Mouse (Mus musculus): ENCODE data around the gene Slc5a1. TPM values are rescaled to one million over a fixed set of nuclear protein-coding genes. Genes with fewer than 3 reads are reported as not detected.
A peak's percentile ranks its signal among the peaks of the same experiment; 100 is the strongest.

Gene Slc5a1
- polyA plus RNA-seq, 1 experiment from 2014 or later = 93.5 TPM

DNA sequence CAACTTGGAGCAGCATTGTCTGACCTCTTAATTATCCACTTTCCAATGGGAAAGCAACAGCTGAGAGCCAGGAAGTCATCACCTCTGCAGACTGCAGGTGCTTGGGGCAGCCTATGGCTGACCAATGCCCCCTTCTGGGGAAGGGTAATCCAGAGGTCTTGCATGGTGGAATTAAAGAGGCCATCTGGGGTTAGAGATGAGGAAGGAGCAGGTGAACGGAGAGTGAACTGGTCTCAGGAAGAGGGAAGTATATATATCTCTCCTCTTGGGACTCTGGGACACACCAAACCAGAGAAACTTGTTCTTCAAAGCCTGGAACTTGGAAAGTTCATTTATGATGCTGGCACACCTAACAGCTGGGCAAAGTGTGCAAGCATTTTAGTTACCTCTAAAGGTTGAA lies 857 bp downstream of the Slc5a1 start:
- H3K27ac ChIP-seq (ENCODE audit: low read length) = peak overlapping the region; percentile 90
- H3K4me3 ChIP-seq (ENCODE audit: low read length) = peak overlapping the region; percentile 53
- H3K36me3 ChIP-seq (ENCODE audit: control insufficient read depth, insufficient read depth, low read length) = no peaks in the 10 kb centered on the region
- H3K4me1 ChIP-seq (ENCODE audit: control insufficient read depth, insufficient read depth, low read length) = peaks cover 2% of the 10 kb centered on the region; the same call in 1 of the 2 replicates
- ATAC-seq = peak; percentile 57
- H3K4me2 ChIP-seq (ENCODE audit: low read depth, low read length) = peak overlapping the region; percentile 56
- WGBS = 29% methylated on average over 1 of the region's 1 CpGs
- peaks cover 15% of the 10 kb centered on the region; the same call in 1 of the 2 replicates for H3K27me3 ChIP-seq (replicated peaks; ENCODE audit: control insufficient read depth, insufficient read depth, low read length)
- peak overlapping the region; percentile 67 for H3K9ac ChIP-seq (ENCODE audit: low read depth, low read length)
- H3K9me3 ChIP-seq (ENCODE audit: control insufficient read depth, low read length) = no peaks in the 10 kb centered on the region

DNA sequence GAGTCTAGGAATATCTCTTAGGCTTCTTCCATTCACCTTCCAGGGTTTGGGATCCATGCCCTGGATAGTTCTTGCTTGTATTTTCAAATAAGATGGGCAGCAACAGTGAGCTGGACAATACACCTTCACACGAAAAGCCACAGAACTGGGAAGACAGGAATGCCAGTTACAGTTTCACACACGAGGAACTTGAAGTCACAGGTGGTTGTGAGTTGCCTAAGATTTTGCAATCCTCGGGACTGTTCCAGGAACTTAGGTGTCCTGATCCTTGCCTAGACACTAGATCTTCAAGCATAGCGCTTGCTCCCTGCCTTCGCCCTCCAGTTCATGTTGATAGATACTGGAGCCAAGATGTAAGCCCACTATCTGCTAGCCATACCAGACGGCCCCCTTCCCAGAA lies 1.6 kb downstream of the Slc5a1 start:
- no peaks in the 10 kb centered on the region for H3K9me3 ChIP-seq (ENCODE audit: control insufficient read depth, low read length)
- peak overlapping the region; percentile 56 for H3K4me2 ChIP-seq (ENCODE audit: low read depth, low read length)
- peak overlapping the region; percentile 53 for H3K4me3 ChIP-seq (ENCODE audit: low read length)
- ATAC-seq = no peak
- peak overlapping the region; percentile 43 for H3K27ac ChIP-seq (ENCODE audit: low read length)
- H3K27me3 ChIP-seq (replicated peaks; ENCODE audit: control insufficient read depth, insufficient read depth, low read length) = peaks cover 15% of the 10 kb centered on the region; the same call in 1 of the 2 replicates
- 61% methylated on average over 6 of the region's 6 CpGs for WGBS
- H3K36me3 ChIP-seq (ENCODE audit: control insufficient read depth, insufficient read depth, low read length) = no peaks in the 10 kb centered on the region
- peak overlapping the region; percentile 43 for H3K9ac ChIP-seq (ENCODE audit: low read depth, low read length)
- peaks cover 2% of the 10 kb centered on the region; the same call in 1 of the 2 replicates for H3K4me1 ChIP-seq (ENCODE audit: control insufficient read depth, insufficient read depth, low read length)

DNA sequence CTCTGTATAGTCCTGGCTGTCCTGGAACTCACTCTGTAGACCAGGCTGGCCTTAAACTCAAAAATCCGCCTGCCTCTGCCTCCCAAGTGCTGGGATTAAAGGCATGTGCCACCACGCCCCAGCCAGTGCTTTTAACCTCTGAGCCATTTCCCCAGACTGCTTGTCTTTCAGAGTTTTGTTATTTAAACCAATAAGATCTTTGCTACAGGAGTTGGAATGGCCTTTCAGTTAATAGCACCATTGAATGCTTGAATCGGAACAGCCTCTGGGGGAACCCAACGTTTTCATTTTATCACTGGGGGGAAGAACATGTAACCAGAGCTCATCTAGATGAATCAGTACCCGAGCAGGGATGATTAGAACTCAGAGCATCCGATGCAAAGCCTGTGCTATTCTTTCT lies 3.0 kb downstream of the Slc5a1 start:
- H3K4me1 ChIP-seq (ENCODE audit: control insufficient read depth, insufficient read depth, low read length) = peaks cover 2% of the 10 kb centered on the region; the same call in 1 of the 2 replicates

DNA sequence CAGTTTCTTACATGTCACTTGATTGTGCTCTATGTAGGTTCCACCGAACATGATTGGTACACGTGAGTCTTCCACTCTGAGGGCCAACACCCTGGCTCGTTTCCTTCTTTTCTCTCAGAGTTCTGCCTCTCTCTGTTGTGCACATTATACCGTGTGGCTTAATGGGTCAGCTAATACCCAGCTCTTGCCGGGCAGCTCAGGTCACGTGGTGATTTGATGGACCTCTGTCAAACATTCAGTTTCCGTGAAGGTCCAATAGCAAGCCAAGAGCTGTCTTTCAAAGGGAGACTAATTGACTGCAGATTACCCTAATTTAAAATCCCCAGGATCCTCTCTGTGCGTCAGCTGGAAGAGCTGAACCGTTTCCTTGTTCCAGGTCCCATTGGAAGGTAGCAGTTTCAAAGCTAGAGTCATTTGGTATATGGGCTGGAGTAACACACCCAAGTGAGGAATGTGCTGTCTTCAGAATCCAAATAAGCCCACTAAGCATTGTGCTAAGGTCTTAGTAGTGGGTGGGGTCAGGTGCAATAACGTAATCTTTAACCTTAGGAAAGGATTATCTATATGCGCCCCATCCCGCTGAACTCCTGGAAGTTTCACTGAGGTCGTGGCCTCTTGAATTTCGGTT lies 3.9 kb downstream of the Slc5a1 start:
- Histone ChIP-seq H3K27me3 (replicated peaks; ENCODE audit: control insufficient read depth, insufficient read depth, low read length) (peaks cover 12% of the 10 kb centered on the region; the same call in 1 of the 2 replicates), H3K9ac (ENCODE audit: low read depth, low read length) (no peak overlapping the region), H3K4me3 (ENCODE audit: low read length) (no peak overlapping the region), H3K4me1 (ENCODE audit: control insufficient read depth, insufficient read depth, low read length) (peaks cover 2% of the 10 kb centered on the region; the same call in 1 of the 2 replicates), H3K27ac (ENCODE audit: low read length) (no peak overlapping the region), H3K36me3 (ENCODE audit: control insufficient read depth, insufficient read depth, low read length) (no peaks in the 10 kb centered on the region), H3K4me2 (ENCODE audit: low read depth, low read length) (peak overlapping the region; percentile 25; the same call in 1 of the 2 replicates), H3K9me3 (ENCODE audit: control insufficient read depth, low read length) (no peaks in the 10 kb centered on the region)
- WGBS = 66% methylated on average over 14 of the region's 14 CpGs
- peak; percentile 29 for ATAC-seq

More for the DNA sequence above, 3.0 kb downstream of the Slc5a1 start:
- H3K9me3 ChIP-seq (ENCODE audit: control insufficient read depth, low read length) = no peaks in the 10 kb centered on the region
- no peak overlapping the region for H3K27ac ChIP-seq (ENCODE audit: low read length)
- whole genome bisulfite sequencing = 82% methylated on average over 6 of the region's 6 CpGs
- peaks cover 15% of the 10 kb centered on the region; the same call in 1 of the 2 replicates for H3K27me3 ChIP-seq (replicated peaks; ENCODE audit: control insufficient read depth, insufficient read depth, low read length)
- no peak overlapping the region for H3K9ac ChIP-seq (ENCODE audit: low read depth, low read length)
- 0 out of 2 replicates have a peak overlapping the region, but pooled peaks have one; percentile 30 for H3K4me2 ChIP-seq (ENCODE audit: low read depth, low read length)
- no peak overlapping the region for H3K4me3 ChIP-seq (ENCODE audit: low read length)
- H3K36me3 ChIP-seq (ENCODE audit: control insufficient read depth, insufficient read depth, low read length) = no peaks in the 10 kb centered on the region
- ATAC-seq = no peak

DNA sequence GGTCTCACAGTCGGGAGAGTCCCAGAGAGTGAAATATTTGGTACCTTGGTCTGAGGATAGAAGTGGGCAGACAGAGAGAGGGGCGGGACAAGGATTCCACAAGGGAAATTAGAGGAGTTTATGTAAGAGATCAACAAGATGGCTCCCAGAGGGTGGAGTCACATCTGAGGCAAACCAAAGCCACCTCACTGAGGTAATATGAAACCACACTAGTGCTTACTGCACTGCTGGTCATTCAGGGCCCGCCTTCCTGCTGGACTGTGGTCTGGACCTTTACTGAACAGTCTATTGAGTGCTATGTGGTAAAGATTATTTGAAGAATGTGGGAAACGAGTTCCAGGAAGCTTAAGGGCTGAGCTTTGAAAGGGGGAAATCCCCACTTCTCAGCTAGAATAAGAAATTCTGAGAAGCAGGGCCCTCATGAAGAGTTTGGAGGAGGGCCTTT lies 17.9 kb downstream of the Slc5a1 start:
- no peaks in the 10 kb centered on the region for H3K9me3 ChIP-seq (ENCODE audit: control insufficient read depth, low read length)
- H3K4me1 ChIP-seq (ENCODE audit: control insufficient read depth, insufficient read depth, low read length) = no peaks in the 10 kb centered on the region
- H3K27me3 ChIP-seq (replicated peaks; ENCODE audit: control insufficient read depth, insufficient read depth, low read length) = no peaks in the 10 kb centered on the region
- no peak overlapping the region for H3K4me3 ChIP-seq (ENCODE audit: low read length)
- H3K9ac ChIP-seq (ENCODE audit: low read depth, low read length) = no peak overlapping the region
- H3K36me3 ChIP-seq (ENCODE audit: control insufficient read depth, insufficient read depth, low read length) = no peaks in the 10 kb centered on the region
- no peak overlapping the region for H3K27ac ChIP-seq (ENCODE audit: low read length)
- 53% methylated on average over 4 of the region's 4 CpGs for WGBS
- ATAC-seq = no peak
- no peak overlapping the region for H3K4me2 ChIP-seq (ENCODE audit: low read depth, low read length)

DNA sequence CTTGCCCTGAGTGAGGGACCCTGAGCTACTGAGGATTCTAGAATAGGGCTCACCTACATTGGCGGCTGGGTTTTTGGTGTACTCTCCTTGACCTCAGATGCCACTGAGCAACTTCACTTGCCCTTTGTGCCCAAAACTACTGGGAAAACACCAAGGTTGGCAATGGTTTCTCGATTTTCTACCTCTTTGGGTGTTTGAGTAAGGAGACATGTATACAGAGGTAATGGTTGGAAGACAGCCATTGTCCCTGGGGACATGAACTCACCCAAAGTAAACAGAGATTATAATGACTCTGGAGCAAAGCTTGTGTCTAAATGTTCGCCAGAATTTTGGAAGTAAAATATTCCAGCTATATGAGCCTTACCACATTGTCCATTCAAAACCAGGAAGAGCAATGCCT lies 19.6 kb downstream of the Slc5a1 start:
- no peaks in the 10 kb centered on the region for H3K27me3 ChIP-seq (replicated peaks; ENCODE audit: control insufficient read depth, insufficient read depth, low read length)
- WGBS = 62% methylated on average over 3 of the region's 3 CpGs
- H3K36me3 ChIP-seq (ENCODE audit: control insufficient read depth, insufficient read depth, low read length) = no peaks in the 10 kb centered on the region
- H3K4me2 ChIP-seq (ENCODE audit: low read depth, low read length) = no peak overlapping the region
- H3K4me3 ChIP-seq (ENCODE audit: low read length) = no peak overlapping the region
- 0 out of 2 replicates have a peak, but pooled peaks cover 2% of the 10 kb centered on the region for H3K4me1 ChIP-seq (ENCODE audit: control insufficient read depth, insufficient read depth, low read length)
- no peaks in the 10 kb centered on the region for H3K9me3 ChIP-seq (ENCODE audit: control insufficient read depth, low read length)
- H3K27ac ChIP-seq (ENCODE audit: low read length) = no peak overlapping the region
- H3K9ac ChIP-seq (ENCODE audit: low read depth, low read length) = no peak overlapping the region
- ATAC-seq = no peak

DNA sequence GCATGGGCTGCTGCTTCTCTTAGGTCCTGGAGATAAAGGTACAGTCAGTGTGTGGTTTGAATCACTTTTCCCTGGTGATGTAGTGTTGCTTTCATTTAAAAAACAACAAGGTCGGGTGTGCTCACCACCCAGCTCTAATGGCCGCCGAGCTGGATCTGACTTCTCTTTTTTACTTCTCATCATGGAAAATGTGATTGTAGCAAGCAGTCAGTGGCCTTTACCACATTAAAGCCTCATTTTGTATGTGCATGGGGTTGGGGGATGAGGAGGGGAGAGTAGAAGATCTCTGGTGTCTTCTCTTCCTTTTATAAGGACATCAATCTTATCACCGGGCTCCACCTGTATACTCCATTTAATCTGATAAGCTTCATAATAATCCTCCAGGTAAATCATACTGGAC lies 21.3 kb downstream of the Slc5a1 start:
- H3K9me3 ChIP-seq (ENCODE audit: control insufficient read depth, low read length) = no peaks in the 10 kb centered on the region
- 0 out of 2 replicates have a peak, but pooled peaks cover 2% of the 10 kb centered on the region for H3K36me3 ChIP-seq (ENCODE audit: control insufficient read depth, insufficient read depth, low read length)
- H3K4me1 ChIP-seq (ENCODE audit: control insufficient read depth, insufficient read depth, low read length) = 0 out of 2 replicates have a peak, but pooled peaks cover 2% of the 10 kb centered on the region
- no peaks in the 10 kb centered on the region for H3K27me3 ChIP-seq (replicated peaks; ENCODE audit: control insufficient read depth, insufficient read depth, low read length)
- H3K27ac ChIP-seq (ENCODE audit: low read length) = no peak overlapping the region
- H3K9ac ChIP-seq (ENCODE audit: low read depth, low read length) = no peak overlapping the region
- H3K4me3 ChIP-seq (ENCODE audit: low read length) = no peak overlapping the region
- H3K4me2 ChIP-seq (ENCODE audit: low read depth, low read length) = no peak overlapping the region
- WGBS = 85% methylated on average over 4 of the region's 4 CpGs
- no peak for ATAC-seq

DNA sequence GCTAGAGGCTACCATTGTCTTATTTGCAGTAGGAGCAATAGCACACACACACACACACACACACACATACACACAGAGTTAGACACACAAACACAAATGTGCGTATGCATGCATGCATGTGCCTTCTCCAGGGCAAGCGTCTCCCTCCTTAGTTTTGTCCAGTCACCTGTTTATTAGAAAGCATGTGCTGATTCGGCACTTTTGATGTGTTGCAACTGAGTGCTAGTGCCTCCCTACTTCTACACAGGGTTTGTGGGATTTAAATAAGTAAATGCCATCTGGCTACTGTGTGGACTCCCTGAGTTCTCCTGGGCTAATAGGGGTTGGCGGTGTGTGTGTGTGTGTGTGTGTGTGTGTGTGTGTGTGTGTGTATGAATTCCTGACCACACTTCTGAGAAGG lies 30.1 kb downstream of the Slc5a1 start:
- WGBS = 86% methylated on average over 4 of the region's 4 CpGs
- H3K4me2 ChIP-seq (ENCODE audit: low read depth, low read length) = no peak overlapping the region
- 0 out of 2 replicates have a peak, but pooled peaks cover 2% of the 10 kb centered on the region for H3K36me3 ChIP-seq (ENCODE audit: control insufficient read depth, insufficient read depth, low read length)
- H3K4me1 ChIP-seq (ENCODE audit: control insufficient read depth, insufficient read depth, low read length) = no peaks in the 10 kb centered on the region
- H3K27me3 ChIP-seq (replicated peaks; ENCODE audit: control insufficient read depth, insufficient read depth, low read length) = no peaks in the 10 kb centered on the region
- H3K4me3 ChIP-seq (ENCODE audit: low read length) = no peak overlapping the region
- no peak overlapping the region for H3K27ac ChIP-seq (ENCODE audit: low read length)
- no peak for ATAC-seq
- H3K9me3 ChIP-seq (ENCODE audit: control insufficient read depth, low read length) = no peaks in the 10 kb centered on the region
- no peak overlapping the region for H3K9ac ChIP-seq (ENCODE audit: low read depth, low read length)

DNA sequence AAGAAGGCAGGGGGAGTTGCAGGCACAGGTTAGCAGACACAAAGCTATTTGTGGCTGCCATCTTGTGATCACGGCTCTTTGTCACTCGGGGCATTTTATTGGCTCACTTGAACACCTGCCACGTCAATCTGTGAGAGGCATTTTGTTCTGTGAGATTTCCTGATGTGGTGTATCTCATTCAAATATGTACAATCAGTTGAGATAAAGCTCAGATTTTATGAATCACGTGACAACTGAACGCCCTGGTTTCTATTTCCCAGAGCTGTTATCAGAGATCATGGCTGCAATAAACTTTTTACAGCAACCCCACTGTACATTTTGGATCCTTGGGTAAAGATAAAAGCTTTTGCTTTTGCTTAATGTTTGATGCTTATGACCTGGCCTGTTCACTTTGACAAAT lies 31.6 kb downstream of the Slc5a1 start:
- Histone ChIP-seq H3K4me1 (ENCODE audit: control insufficient read depth, insufficient read depth, low read length) (no peaks in the 10 kb centered on the region), H3K36me3 (ENCODE audit: control insufficient read depth, insufficient read depth, low read length) (no peaks in the 10 kb centered on the region), H3K4me2 (ENCODE audit: low read depth, low read length) (no peak overlapping the region), H3K27me3 (replicated peaks; ENCODE audit: control insufficient read depth, insufficient read depth, low read length) (no peaks in the 10 kb centered on the region), H3K9ac (ENCODE audit: low read depth, low read length) (no peak overlapping the region), H3K9me3 (ENCODE audit: control insufficient read depth, low read length) (no peaks in the 10 kb centered on the region), H3K27ac (ENCODE audit: low read length) (no peak overlapping the region), H3K4me3 (ENCODE audit: low read length) (no peak overlapping the region)
- WGBS = 57% methylated on average over 5 of the region's 5 CpGs
- ATAC-seq = peak; percentile 73
